Mouse (Mus musculus): Measurements from ENCODE around the gene Igfbp2. TPM values are rescaled to one million over a fixed set of nuclear protein-coding genes. Genes with fewer than 3 reads are reported as not detected.
A peak's percentile ranks its signal among the peaks of the same experiment; 100 is the strongest.

Gene Igfbp2
- total RNA-seq, 2 experiments from 2014 or later = 45.6 to 56.5 TPM

GRCm38 (mm10) chr1:72813639-72814403 is 10.5 kb upstream of the Igfbp2 start:
- DNase-seq (ENCODE audit: low spot score in 2 of 2) = no peak

- no peak for DNase-seq (ENCODE audit: low spot score in 2 of 2)
Observed at GRCm38 (mm10) chr1:72815184-72815583, 9.1 kb upstream of the Igfbp2 start.

GRCm38 (mm10) chr1:72815616-72816015 is 8.7 kb upstream of the Igfbp2 start:
- no peak for DNase-seq (ENCODE audit: low spot score in 2 of 2)

- DNase-seq (ENCODE audit: low spot score in 2 of 2) = no peak
Observed at GRCm38 (mm10) chr1:72819995-72820394, 4.3 kb upstream of the Igfbp2 start.

GRCm38 (mm10) chr1:72822893-72823292 is 1.4 kb upstream of the Igfbp2 start:
- no peak for DNase-seq (ENCODE audit: low spot score in 2 of 2)

- peak in 1 of 2 experiments; percentile 19 for DNase-seq (ENCODE audit: low spot score in 2 of 2)
Observed at GRCm38 (mm10) chr1:72824707-72825101, 401 bp downstream of the Igfbp2 start.

- DNase-seq (ENCODE audit: low spot score in 2 of 2) = peak in 1 of 2 experiments; percentile 29
Observed at GRCm38 (mm10) chr1:72825286-72825685, 983 bp downstream of the Igfbp2 start.

GRCm38 (mm10) chr1:72825921-72826320 is 1.6 kb downstream of the Igfbp2 start:
- DNase-seq (ENCODE audit: low spot score in 2 of 2) = no peak

- DNase-seq (ENCODE audit: low spot score in 2 of 2) = no peak
Observed at GRCm38 (mm10) chr1:72826446-72826845, 2.1 kb downstream of the Igfbp2 start.

GRCm38 (mm10) chr1:72826931-72827330 is 2.6 kb downstream of the Igfbp2 start:
- DNase-seq (ENCODE audit: low spot score in 2 of 2) = no peak

GRCm38 (mm10) chr1:72827411-72828315 is 3.4 kb downstream of the Igfbp2 start:
- no peak for DNase-seq (ENCODE audit: low spot score in 2 of 2)

GRCm38 (mm10) chr1:72828843-72829242 is 4.5 kb downstream of the Igfbp2 start:
- no peak for DNase-seq (ENCODE audit: low spot score in 2 of 2)

GRCm38 (mm10) chr1:72830485-72830884 is 6.2 kb downstream of the Igfbp2 start:
- DNase-seq (ENCODE audit: low spot score in 2 of 2) = no peak

GRCm38 (mm10) chr1:72832715-72833153 is 8.4 kb downstream of the Igfbp2 start:
- DNase-seq (ENCODE audit: low spot score in 2 of 2) = no peak

- DNase-seq (ENCODE audit: low spot score in 2 of 2) = no peak
Observed at GRCm38 (mm10) chr1:72833563-72833962, 9.3 kb downstream of the Igfbp2 start.

- DNase-seq (ENCODE audit: low spot score in 2 of 2) = no peak
Observed at GRCm38 (mm10) chr1:72839356-72839755, 15.1 kb downstream of the Igfbp2 start.

GRCm38 (mm10) chr1:72839791-72840190 is 15.5 kb downstream of the Igfbp2 start:
- no peak for DNase-seq (ENCODE audit: low spot score in 2 of 2)

GRCm38 (mm10) chr1:72842666-72843459 is 18.6 kb downstream of the Igfbp2 start:
- no peak for DNase-seq (ENCODE audit: low spot score in 2 of 2)

- no peak for DNase-seq (ENCODE audit: low spot score in 2 of 2)
Observed at GRCm38 (mm10) chr1:72844675-72845074, 20.4 kb downstream of the Igfbp2 start.

GRCm38 (mm10) chr1:72847849-72848380 is 23.6 kb downstream of the Igfbp2 start:
- no peak for DNase-seq (ENCODE audit: low spot score in 2 of 2)

GRCm38 (mm10) chr1:72849037-72849436 is 24.7 kb downstream of the Igfbp2 start:
- no peak for DNase-seq (ENCODE audit: low spot score in 2 of 2)
